Mouse (Mus musculus) frontal cortex, postnatal 36 days (tissue): ENCODE measurements at regions not wholly inside any gene's neighbourhood (a gene's known extent, or its start where the extent isn't known, plus 50 kb on each side); places are given as distances from the start of the nearest gene placed in this dataset.

Experiments
- DNase-seq, 2 experiments: peaks; one replicate each; pipeline ENCODE4 v3.0.0; 2022; ENCODE audit warnings: low spot score in 2 of 2

GRCm38 (mm10) chr4:131014301-131015081 lies 70.3 kb downstream of the Matn1 start:
- DNase-seq, result no peak

GRCm38 (mm10) chr4:131015156-131015555 lies 71.0 kb downstream of the Matn1 start:
- DNase-seq, result no peak

- no peak for DNase-seq
Observed at GRCm38 (mm10) chr4:131023601-131024000, 79.4 kb downstream of the Matn1 start.

- DNase-seq, result no peak
Observed at GRCm38 (mm10) chr4:131036292-131036691, 92.1 kb downstream of the Matn1 start.

GRCm38 (mm10) chr4:131037179-131037578 lies 93.0 kb downstream of the Matn1 start:
- no peak for DNase-seq

GRCm38 (mm10) chr4:131039686-131040085 lies 95.5 kb downstream of the Matn1 start:
- DNase-seq, result peak in 1 of 2 experiments; percentile 9

- no peak for DNase-seq
Observed at GRCm38 (mm10) chr4:131041210-131041609, 97.0 kb downstream of the Matn1 start.

GRCm38 (mm10) chr4:131046101-131046500 lies 101.9 kb downstream of the Matn1 start:
- peak in 1 of 2 experiments; percentile 23 for DNase-seq

GRCm38 (mm10) chr4:131046969-131047650 lies 102.9 kb downstream of the Matn1 start:
- peak; percentile 44 to 73 for DNase-seq

GRCm38 (mm10) chr4:131056293-131056692 lies 112.1 kb downstream of the Matn1 start:
- no peak for DNase-seq

- no peak for DNase-seq
Observed at GRCm38 (mm10) chr4:131059572-131059971, 115.4 kb downstream of the Matn1 start.

GRCm38 (mm10) chr4:131060191-131060680 lies 116.1 kb downstream of the Matn1 start:
- DNase-seq, result no peak

GRCm38 (mm10) chr4:131060706-131061105 lies 116.5 kb downstream of the Matn1 start:
- DNase-seq, result no peak

GRCm38 (mm10) chr4:131062592-131062991 lies 118.4 kb downstream of the Matn1 start:
- no peak for DNase-seq

GRCm38 (mm10) chr4:131066186-131066939 lies 122.2 kb downstream of the Matn1 start:
- no peak for DNase-seq

GRCm38 (mm10) chr4:131070566-131070965 lies 126.4 kb downstream of the Matn1 start:
- DNase-seq, result no peak

- no peak for DNase-seq
Observed at GRCm38 (mm10) chr4:131072623-131073022, 128.4 kb downstream of the Matn1 start.

GRCm38 (mm10) chr4:131073420-131073819 lies 129.2 kb downstream of the Matn1 start:
- DNase-seq, result no peak

GRCm38 (mm10) chr4:131075326-131075932 lies 131.2 kb downstream of the Matn1 start:
- DNase-seq, result no peak

- no peak for DNase-seq
Observed at GRCm38 (mm10) chr4:131076628-131077027, 132.4 kb downstream of the Matn1 start.

GRCm38 (mm10) chr4:131080113-131080512 lies 135.9 kb downstream of the Matn1 start:
- DNase-seq, result no peak

- peak in 1 of 2 experiments; percentile 2 for DNase-seq
Observed at GRCm38 (mm10) chr4:131083405-131083804, 139.2 kb downstream of the Matn1 start.
